Mouse (Mus musculus) lung, postnatal 36 days (tissue): ENCODE data around the gene Bnip2.

Experiments used
- DNase-seq: peaks from one replicate; pipeline ENCODE4 v3.0.0; 2022; ENCODE audit warnings: mixed read lengths

Gene Bnip2

DNA sequence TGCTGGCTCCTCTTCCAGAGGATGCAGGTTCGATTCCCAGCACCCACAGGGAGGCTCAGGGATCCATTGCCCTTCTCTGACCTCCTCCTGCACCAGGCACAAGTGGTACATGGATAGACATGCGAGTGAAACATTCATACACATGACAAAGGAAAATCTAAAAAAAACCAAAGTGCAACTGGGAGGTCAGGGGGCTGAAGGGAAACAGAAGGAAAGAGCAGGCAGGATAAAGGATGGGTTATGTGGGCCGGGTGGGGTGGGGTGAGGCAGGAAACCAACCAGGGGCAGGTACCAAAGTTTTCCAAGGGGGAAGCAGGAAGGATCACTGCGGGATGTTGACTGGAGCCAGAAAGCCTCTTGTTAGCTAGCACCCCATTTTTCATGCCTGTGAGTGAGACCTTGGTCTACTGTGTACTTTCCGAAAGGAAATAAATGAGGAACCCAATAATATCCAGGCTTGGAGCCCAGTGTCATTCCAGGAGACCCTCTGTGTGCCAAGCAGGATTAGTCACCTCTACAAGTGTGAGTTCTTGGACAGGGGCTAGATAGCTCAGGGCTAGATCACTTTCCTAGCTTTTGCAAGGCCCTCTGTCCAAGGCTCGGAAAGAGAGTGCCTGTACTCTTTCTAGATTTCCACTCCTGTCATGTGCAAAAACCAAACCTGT is 59.6 kb downstream of the Bnip2 start:
- peak; percentile 23 for DNase-seq

DNA sequence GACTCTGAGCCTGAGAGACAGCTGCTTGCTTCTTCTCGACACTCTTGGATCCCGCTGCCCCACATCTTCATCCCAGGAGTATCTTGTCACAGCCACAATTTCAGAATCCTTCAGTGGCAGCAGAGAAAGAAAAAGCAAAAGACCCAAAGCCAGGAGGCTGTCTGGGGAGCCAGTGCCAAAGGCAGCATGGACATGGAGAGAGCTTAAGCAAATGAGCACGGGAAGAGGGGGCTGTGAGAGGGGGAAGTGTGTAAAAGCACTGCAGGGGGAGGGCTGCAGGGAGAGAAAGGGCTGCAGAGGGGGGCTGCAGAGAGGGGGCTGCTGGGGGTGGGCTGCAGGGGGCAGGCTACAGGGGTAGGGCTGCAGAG is 60.1 kb downstream of the Bnip2 start:
- DNase-seq: no peak

DNA sequence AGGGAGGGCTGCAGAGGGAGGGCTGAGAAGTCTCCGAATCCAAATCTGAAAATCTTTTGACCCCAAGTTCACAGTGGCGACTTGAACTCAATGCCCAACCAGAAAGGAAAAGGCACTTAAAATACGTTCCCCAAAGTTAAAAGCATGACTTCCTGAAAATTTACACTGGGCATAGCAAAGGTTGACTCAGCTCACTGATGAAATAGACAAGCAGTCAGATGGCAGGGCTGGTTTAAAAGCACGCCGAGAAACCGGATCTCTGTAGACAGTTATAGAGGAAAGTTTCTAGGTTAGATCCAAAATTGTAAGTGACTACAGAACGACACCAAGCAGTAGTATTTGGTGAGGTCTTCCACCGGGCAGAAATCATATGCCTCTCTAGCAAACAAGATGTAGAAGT is 60.6 kb downstream of the Bnip2 start:
- no peak for DNase-seq

DNA sequence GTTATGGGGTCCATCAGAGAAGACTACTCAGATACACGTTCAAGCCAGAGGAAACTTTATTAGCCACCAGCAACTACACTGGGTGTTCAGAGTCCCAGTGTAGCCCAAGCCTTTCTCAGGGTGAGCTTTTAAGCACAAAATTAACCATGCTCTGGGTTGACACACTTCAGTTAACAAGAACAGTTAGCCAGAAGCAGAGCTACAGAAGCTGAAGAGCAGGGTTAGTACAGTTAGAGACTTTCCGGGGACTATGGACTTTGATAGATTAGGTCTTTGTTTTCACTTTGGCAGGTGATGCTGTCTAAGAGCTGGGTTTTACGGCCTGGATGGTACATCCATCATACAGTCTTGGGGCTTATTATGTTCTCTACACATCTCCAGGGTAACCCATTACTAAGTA is 63.5 kb downstream of the Bnip2 start:
- DNase-seq: no peak

DNA sequence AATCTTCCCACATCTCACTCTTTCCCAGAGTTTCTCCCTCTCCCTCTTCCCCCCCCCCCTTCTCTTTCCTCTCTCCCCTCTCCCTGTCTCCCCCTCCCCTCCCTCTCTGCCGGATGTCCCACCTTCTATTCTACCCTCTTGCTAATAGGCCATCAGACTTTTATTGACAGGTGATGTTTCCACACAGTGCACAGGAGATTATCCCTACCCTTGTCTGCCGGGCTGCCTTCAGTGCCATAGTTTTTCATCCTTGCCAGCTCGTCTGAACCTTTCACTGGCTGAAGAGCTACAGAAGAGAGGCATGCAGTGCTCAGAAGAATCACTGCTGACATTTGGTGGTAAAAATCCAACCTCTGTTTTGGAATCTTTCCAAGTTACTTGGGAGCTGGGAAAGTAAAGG is 64.1 kb downstream of the Bnip2 start:
- DNase-seq: no peak
